Mouse (Mus musculus) kidney, postnatal 0 days (tissue): ENCODE data around the gene Kif24. TPM values are rescaled to one million over a fixed set of nuclear protein-coding genes. Genes with fewer than 3 reads are reported as not detected.

ENCODE experiments used
- ATAC-seq: fragments of 200-750 bp; cut with Nextera tagmentation; replicated peaks from 2 replicates; pipeline ENCODE4 v1.8.0; 2017; ENCODE audit warnings: low read depth, moderate number of reproducible peaks, moderate TSS enrichment, moderate library complexity; ENCODE audit not compliant: low FRiP score
- DNase-seq: peaks from one replicate; pipeline ENCODE4 v3.0.0-alpha.2; 2016; ENCODE audit warnings: low spot score
- H3K27ac ChIP-seq: fragments of 300-500 bp; sonication (generic); 2 replicates; pipeline ENCODE4 v1.5.1; 2014; ENCODE audit warnings: mild to moderate bottlenecking
- H3K27me3 ChIP-seq: fragments of 300-500 bp; sonication (generic); 2 replicates; pipeline ENCODE4 v1.6.1; 2014; ENCODE audit warnings: low read length, mixed read lengths; ENCODE audit not compliant: insufficient read depth
- H3K36me3 ChIP-seq: fragments of 300-500 bp; sonication (generic); 2 replicates; pipeline ENCODE4 v1.6.1; 2014; ENCODE audit warnings: low read length, mixed read lengths; ENCODE audit not compliant: insufficient read depth
- H3K4me1 ChIP-seq: fragments of 300-500 bp; sonication (generic); replicated peaks from 2 replicates; pipeline ENCODE4 v1.6.1; 2014; ENCODE audit warnings: antibody characterized with exemption, low read length, mixed read lengths; ENCODE audit not compliant: insufficient read depth
- H3K4me2 ChIP-seq: fragments of 300-500 bp; sonication (generic); 2 replicates; pipeline ENCODE4 v1.6.1; 2014; ENCODE audit warnings: mild to moderate bottlenecking, low read length, moderate library complexity, mixed read lengths
- H3K4me3 ChIP-seq: fragments of 300-500 bp; sonication (generic); replicated peaks from 2 replicates; pipeline ENCODE4 v1.5.1; 2014; ENCODE audit warnings: low read depth, low read length
- H3K9ac ChIP-seq: fragments of 300-500 bp; sonication (generic); 2 replicates; pipeline ENCODE4 v1.6.1; 2014; ENCODE audit warnings: low read depth, low read length
- H3K9me3 ChIP-seq: fragments of 300-500 bp; sonication (generic); replicated peaks from 2 replicates; pipeline ENCODE4 v1.6.1; 2016; ENCODE audit warnings: low read length, inconsistent platforms, mixed read lengths
- CTCF ChIP-seq: IDR thresholded peaks from 2 replicates; pipeline ENCODE4 v1.5.1; 2016; ENCODE audit warnings: antibody characterized with exemption, low read depth, mild to moderate bottlenecking, moderate library complexity
- WGBS: fragments of 180-500 bp; shearing (Covaris S2); extraction: QIAGEN DNeasy Blood & Tissue Kit; methylation state at CpG from one replicate; pipeline ENCODE4 v1.1.7; 2014; 5-methylcytosine and 5-hydroxymethylcytosine counted together
- polyA plus RNA-seq: library from polyadenylated mRNA; unstranded; fragments of >200 nt; fragmentation: Nextera tagmentation; extraction: Ambion mirVana; gene quantifications from 2 replicates; pipeline ENCODE4 v1.2.1, GENCODE M21; 2015

Gene Kif24
- polyA plus RNA-seq, 1 experiment from 2014 or later = 2.0 TPM

GRCm38 (mm10) chr4:41388616-41389015, 76.1 kb downstream of the Kif24 start:
- Histone ChIP-seq H3K4me2 (no peak overlapping the region), H3K36me3 (peaks cover 43% of the 10 kb centered on the region; the same call in 1 of the 2 replicates), H3K27me3 (no peaks in the 10 kb centered on the region), H3K9me3 (no peaks in the 10 kb centered on the region), H3K27ac (no peak overlapping the region), H3K4me3 (no peak overlapping the region), H3K9ac (no peak overlapping the region), H3K4me1 (no peaks in the 10 kb centered on the region)
- DNase-seq (no peak), ATAC-seq (no peak)
- WGBS = 84% methylated on average over 5 of the region's 5 CpGs
- TF ChIP-seq CTCF = no peak

GRCm38 (mm10) chr4:41387755-41388469, 76.8 kb downstream of the Kif24 start:
- Histone ChIP-seq H3K36me3 (peaks cover 45% of the 10 kb centered on the region), H3K27ac (no peak overlapping the region)

GRCm38 (mm10) chr4:41386412-41386975, 78.2 kb downstream of the Kif24 start:
- H3K36me3 ChIP-seq = peaks cover 36% of the 10 kb centered on the region
- H3K27ac ChIP-seq = no peak overlapping the region
- H3K9me3 ChIP-seq = no peaks in the 10 kb centered on the region
- H3K4me1 ChIP-seq = no peaks in the 10 kb centered on the region
- no peak for DNase-seq
- no peak overlapping the region for H3K4me2 ChIP-seq
- 83% methylated on average over 1 of the region's 1 CpGs for WGBS
- no peaks in the 10 kb centered on the region for H3K27me3 ChIP-seq
- no peak for TF ChIP-seq CTCF
- ATAC-seq = no peak
- H3K9ac ChIP-seq = no peak overlapping the region
- H3K4me3 ChIP-seq = no peak overlapping the region

More at GRCm38 (mm10) chr4:41387755-41388469, 76.8 kb downstream of the Kif24 start:
- DNase-seq (no peak), ATAC-seq (no peak)
- WGBS = 73% methylated on average over 7 of the region's 7 CpGs
- Histone ChIP-seq H3K4me2 (no peak overlapping the region), H3K27me3 (no peaks in the 10 kb centered on the region), H3K9me3 (no peaks in the 10 kb centered on the region), H3K4me3 (no peak overlapping the region), H3K9ac (no peak overlapping the region), H3K4me1 (no peaks in the 10 kb centered on the region)
- TF ChIP-seq CTCF = no peak

- Histone ChIP-seq H3K4me2 (no peak overlapping the region), H3K27me3 (no peaks in the 10 kb centered on the region), H3K9ac (no peak overlapping the region), H3K36me3 (peaks cover 43% of the 10 kb centered on the region), H3K4me3 (no peak overlapping the region), H3K27ac (no peak overlapping the region), H3K9me3 (no peaks in the 10 kb centered on the region), H3K4me1 (no peaks in the 10 kb centered on the region)
- DNase-seq (no peak), ATAC-seq (no peak)
- TF ChIP-seq CTCF = no peak
- WGBS = 94% methylated on average over 5 of the region's 5 CpGs
Observed at GRCm38 (mm10) chr4:41381213-41381950, 83.3 kb downstream of the Kif24 start.

GRCm38 (mm10) chr4:41377567-41377966, 87.1 kb downstream of the Kif24 start:
- Histone ChIP-seq H3K4me2 (no peak overlapping the region), H3K27me3 (no peaks in the 10 kb centered on the region), H3K4me1 (no peaks in the 10 kb centered on the region), H3K27ac (no peak overlapping the region), H3K4me3 (no peak overlapping the region), H3K9ac (no peak overlapping the region), H3K36me3 (peaks cover 43% of the 10 kb centered on the region), H3K9me3 (no peaks in the 10 kb centered on the region)
- ATAC-seq (no peak), DNase-seq (no peak)
- TF ChIP-seq CTCF = no peak

DNA sequence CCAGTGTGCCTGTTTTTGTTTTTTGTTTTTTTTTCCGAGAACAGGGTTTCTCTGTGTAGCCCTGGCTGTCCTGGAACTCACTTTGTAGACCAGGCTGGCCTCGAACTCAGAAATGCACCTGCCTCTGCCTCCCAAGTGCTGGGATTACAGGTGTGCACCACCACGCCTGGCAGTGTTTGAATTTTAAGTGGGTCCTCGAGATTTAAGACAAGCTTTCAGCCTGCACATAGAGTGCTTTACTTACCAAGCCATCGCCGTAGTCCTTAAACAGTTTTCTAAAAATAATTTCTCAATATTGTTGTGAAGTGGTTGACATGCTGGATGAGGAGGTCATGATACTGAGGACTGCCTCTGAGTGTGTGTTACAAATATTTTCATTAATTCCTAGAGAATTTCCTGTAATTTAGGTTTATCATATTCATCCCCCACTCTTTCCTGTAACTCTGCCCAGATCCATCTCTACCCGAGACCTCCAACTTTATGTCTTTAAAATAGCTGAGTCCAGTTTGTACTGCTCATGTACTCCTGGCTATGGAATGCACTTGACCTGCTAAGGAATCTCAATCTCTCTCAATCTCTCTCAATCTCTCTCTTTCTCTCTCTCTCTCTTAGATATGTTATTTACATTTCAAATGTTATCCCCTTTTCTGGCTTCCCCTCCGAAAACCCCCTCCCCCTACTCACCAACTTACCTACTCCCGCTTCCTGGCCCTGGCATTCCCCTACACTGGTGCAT, 94.8 kb downstream of the Kif24 start:
- DNase-seq = no peak
- Histone ChIP-seq H3K36me3 (peaks cover 14% of the 10 kb centered on the region), H3K4me3 (no peak overlapping the region), H3K9ac (no peak overlapping the region), H3K4me1 (no peaks in the 10 kb centered on the region), H3K27me3 (no peaks in the 10 kb centered on the region), H3K9me3 (no peaks in the 10 kb centered on the region), H3K27ac (no peak overlapping the region), H3K4me2 (no peak overlapping the region)
- no peak for TF ChIP-seq CTCF
- ATAC-seq = no peak
- WGBS = 94% methylated on average over 9 of the region's 9 CpGs
